Mouse (Mus musculus) heart, postnatal 10 days (tissue): ENCODE data around the gene Adra2c. TPM values are rescaled to one million over a fixed set of nuclear protein-coding genes. Genes with fewer than 3 reads are reported as not detected.

Experiments
- DNase-seq, 2 experiments: peaks; one replicate each; pipeline ENCODE4 v3.0.0; 2021
- intact Hi-C: fragments of 180-260 bp; cut with DNase I; formaldehyde crosslinking; loops from one replicate; pipeline ENCODE4 v1.15.1; 2025
- total RNA-seq, 2 experiments: library from RNA; stranded (reverse); gene quantifications; 2 replicates each; pipeline ENCODE4 v1.2.3; 2021

Gene Adra2c
- under 1 TPM; 0.30 to 0.43 TPM for total RNA-seq

DNA sequence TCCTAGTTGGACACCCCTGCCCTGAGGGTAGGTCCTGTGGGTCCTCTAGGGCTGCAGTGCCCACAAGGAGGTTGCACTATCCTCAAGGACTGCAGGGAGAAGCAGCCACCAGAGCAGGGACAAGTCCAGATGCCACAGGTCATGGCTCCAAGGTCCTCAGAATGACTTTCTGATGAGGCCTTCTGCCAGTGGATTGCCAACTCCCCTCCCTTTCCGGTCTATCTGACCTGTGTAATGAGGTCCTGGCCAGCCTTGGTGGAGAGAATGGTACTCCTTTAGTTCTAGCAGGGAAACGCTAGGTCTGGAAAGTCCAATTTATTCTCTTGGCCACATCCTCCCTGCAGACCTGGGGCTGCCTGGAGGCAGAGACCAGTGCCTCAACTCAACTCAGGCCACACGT lies at the start of gene Adra2c:
TSS of gene Adra2c (plus strand) at position 301 of the 400 bp plus-strand sequence.
- intact Hi-C loops, result no loop called here

GRCm38 (mm10) chr5:35233142-35233541 lies 45.0 kb upstream of the Adra2c start:
- intact Hi-C loops, result no loop called here
- DNase-seq, result no peak

More for the DNA sequence above, at the start of gene Adra2c:
- no peak for DNase-seq

GRCm38 (mm10) chr5:35237757-35238156 lies 40.4 kb upstream of the Adra2c start:
- DNase-seq, result no peak
- intact Hi-C loops, result no loop called here

- intact Hi-C loops, result no loop called here
- no peak for DNase-seq
These were observed 39.5 kb upstream of the Adra2c start for GRCm38 (mm10) chr5:35238627-35239026.

DNA sequence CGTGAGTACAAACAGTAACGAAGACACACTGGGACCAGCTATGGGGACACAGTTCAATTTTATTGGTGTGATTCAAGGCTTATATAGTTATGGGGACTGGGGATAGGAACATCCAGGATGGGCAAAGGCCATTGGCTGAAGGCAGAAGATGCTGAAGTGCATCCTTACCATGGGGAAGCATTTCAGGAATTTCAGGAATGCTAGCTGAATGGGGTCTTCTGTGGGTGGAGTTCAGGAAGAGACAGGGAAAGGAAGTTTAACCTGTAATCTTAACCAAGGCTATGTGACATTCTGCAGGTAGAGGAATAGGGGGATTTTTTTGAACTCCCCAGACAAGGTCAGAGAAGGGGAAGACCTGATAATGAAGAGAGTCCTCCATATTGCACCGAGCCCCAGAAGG lies 36.6 kb upstream of the Adra2c start:
- intact Hi-C loops, result no loop called here
- DNase-seq, result no peak

GRCm38 (mm10) chr5:35244204-35244603 lies 33.9 kb upstream of the Adra2c start:
- peak; percentile 4 to 14 for DNase-seq
- intact Hi-C loops, result no loop called here

DNA sequence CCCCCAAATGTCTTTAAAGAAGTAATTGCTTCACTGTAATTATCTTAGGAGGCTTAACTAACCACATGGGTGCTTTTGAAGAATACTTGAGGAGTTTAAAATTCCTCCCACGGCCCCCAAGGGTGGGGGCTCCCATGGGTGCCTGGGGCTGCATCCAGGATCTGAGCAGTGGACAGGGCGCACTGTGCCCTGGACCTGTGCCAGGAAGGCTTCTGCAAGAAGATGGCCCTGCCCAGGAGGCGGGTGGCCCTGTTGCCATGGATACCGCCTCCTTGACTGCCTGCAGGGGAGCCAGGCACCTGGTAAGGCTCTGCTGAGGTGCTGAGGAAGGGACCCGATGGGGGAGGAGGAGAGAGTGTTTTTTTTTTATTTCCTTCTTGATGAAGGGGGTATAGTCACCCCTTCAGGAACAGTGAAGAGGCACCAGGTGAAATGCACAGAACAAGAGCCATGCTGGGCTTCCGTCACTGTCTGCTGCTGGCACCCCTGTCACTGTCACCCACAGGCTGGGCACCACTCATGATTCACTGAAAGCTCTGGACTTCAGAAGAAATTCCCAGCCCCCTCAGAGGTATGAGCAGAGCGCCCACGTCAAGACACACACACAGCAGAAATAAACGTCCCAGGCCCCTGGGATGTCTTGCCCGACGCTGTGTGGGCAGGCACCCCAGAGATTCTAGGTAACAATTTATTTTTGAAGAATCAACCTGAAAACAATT lies 32.4 kb upstream of the Adra2c start:
- no peak for DNase-seq
- intact Hi-C loops, result no loop called here

- intact Hi-C loops, result no loop called here
- no peak for DNase-seq
These were observed 23.0 kb upstream of the Adra2c start for GRCm38 (mm10) chr5:35254964-35255716.

- DNase-seq, result no peak
- intact Hi-C loops, result no loop called here
These were observed 14.4 kb upstream of the Adra2c start for GRCm38 (mm10) chr5:35263716-35264115.

GRCm38 (mm10) chr5:35267486-35267885 lies 10.6 kb upstream of the Adra2c start:
- no peak for DNase-seq
- intact Hi-C loops, result no loop called here

GRCm38 (mm10) chr5:35275356-35275755 lies 2.8 kb upstream of the Adra2c start:
- DNase-seq, result no peak
- intact Hi-C loops, result no loop called here

DNA sequence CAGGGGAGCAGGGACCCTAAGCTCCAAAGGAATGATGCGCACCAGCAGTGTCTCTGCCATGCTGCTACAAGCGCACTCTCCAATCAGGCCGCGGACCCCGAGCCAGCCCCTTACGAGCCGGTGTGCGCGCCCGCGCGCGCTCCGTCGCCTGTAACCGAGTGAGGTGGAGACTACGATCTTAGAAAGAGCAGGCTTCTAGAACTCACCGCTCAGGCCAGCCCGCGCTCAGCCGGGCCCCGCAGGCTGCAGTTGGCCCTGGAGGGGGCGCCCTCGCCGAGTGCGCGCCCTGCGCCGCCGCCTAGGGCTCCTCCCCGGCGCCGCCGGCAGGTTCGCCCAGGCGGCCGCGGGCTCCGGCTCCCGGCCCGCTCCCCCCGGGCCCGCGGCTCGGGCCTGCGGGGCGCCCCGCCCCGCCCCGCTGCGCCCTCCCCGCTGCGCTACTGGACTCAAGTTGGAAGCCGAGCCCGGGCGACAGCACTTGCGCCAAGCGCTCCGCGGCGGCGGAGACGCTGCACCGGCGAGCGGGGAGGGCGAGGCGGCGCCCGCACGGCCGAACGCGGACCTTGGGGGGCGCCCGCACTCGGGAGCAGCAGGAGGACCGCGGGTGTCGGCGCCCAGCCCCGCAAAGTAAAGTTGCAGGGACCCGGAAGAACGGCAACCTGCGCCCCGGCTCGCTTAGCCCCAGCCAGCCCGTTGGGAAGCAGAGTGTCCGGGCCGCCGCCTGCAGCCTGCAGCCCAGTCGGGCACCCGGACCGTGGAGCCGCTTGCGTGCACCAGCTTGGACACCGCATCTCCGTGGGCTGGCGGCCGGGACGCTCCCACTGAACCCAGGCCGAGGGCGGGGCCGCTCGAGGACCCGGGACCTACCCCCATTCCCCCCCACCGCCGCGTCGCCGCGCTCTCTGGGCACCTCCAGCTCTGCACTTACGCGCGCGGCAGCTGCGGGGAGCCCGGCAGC lies 899 bp downstream of the Adra2c start:
- peak; percentile 17 to 20 for DNase-seq
- intact Hi-C loops, result no loop called here

- intact Hi-C loops, result loop anchor here (2.0 kb wide), 1 partner anchor 69 kb away; no protein-coding TSS in a partner anchor
- peak in 1 of 2 experiments; percentile 2 for DNase-seq
These were observed 1.5 kb downstream of the Adra2c start for GRCm38 (mm10) chr5:35279696-35280001.

DNA sequence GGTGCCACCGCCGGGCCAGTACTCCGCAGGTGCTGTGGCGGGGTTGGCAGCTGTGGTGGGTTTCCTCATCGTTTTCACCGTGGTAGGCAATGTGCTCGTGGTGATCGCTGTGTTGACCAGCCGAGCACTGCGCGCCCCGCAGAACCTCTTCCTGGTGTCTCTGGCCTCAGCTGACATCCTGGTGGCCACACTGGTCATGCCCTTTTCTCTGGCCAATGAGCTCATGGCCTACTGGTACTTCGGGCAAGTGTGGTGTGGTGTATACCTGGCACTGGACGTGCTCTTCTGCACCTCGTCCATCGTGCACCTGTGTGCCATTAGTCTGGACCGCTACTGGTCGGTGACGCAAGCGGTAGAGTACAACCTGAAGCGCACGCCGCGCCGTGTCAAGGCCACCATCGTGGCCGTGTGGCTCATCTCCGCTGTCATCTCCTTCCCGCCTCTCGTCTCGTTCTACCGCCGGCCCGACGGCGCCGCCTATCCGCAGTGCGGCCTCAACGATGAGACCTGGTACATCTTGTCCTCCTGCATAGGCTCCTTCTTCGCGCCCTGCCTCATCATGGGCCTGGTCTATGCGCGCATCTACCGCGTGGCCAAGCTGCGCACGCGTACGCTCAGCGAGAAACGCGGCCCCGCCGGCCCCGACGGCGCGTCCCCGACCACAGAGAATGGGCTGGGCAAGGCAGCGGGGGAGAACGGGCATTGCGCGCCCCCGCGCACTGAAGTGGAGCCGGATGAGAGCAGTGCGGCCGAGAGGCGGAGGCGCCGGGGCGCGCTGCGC lies 2.1 kb downstream of the Adra2c start:
- intact Hi-C loops, result loop anchor here (2.0 kb wide), 1 partner anchor 69 kb away; no protein-coding TSS in a partner anchor
- DNase-seq, result peak; percentile 5 to 6

- no peak for DNase-seq
- intact Hi-C loops, result loop anchor here (2.0 kb wide), 1 partner anchor 68 kb away; no protein-coding TSS in a partner anchor
These were observed 2.7 kb downstream of the Adra2c start for GRCm38 (mm10) chr5:35280783-35281165.

GRCm38 (mm10) chr5:35285281-35285680 lies 7.2 kb downstream of the Adra2c start:
- intact Hi-C loops, result no loop called here
- peak; percentile 5 to 14 for DNase-seq

DNA sequence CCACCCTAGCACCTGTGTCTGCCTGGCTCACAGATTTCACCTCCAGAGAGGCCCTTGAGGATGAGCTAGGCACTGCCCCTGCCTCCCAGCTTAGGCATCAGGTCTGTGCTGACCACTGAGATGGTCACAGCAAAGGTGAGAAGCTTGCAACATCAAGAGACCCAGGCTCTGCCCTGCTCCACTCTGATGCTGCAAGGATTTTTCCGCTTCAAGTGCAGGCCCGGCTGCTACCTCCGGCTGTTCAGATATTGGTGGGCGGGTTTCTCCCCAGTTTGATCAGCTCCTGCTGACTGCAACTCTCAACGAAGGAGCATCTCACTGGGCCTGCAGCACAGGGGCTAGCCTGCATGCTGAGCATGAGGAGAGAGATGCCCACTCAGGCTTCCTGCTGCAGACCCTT lies 8.1 kb downstream of the Adra2c start:
- DNase-seq, result no peak
- intact Hi-C loops, result no loop called here

- DNase-seq, result peak; percentile 14 to 45
These were observed 21.5 kb downstream of the Adra2c start for GRCm38 (mm10) chr5:35299621-35300020.

GRCm38 (mm10) chr5:35304191-35304590 lies 26.1 kb downstream of the Adra2c start:
- intact Hi-C loops, result no loop called here
- no peak for DNase-seq

More at GRCm38 (mm10) chr5:35299621-35300020, 21.5 kb downstream of the Adra2c start:
- intact Hi-C loops, result no loop called here

- intact Hi-C loops, result no loop called here
- no peak for DNase-seq
These were observed 27.2 kb downstream of the Adra2c start for GRCm38 (mm10) chr5:35305332-35305731.
